ENCODE assay signal across 25 mouse cellular contexts in genomic region chr16:30554109-30554508, GRCm38 (mm10). TPM values are rescaled to one million over a fixed set of nuclear protein-coding genes. Genes with fewer than 3 reads are reported as not detected.
DNase-seq lines count a peak whose midpoint lies in the region; ATAC-seq and TF ChIP-seq lines count a peak whose summit lies in the region.
"Had no signal": no experiment of that assay in that cellular context is flagged by ENCODE, and none has a peak within 500 bp of the region (broad histone marks: within the 10 kb centered on the region; RNA-seq: fewer than 3 reads in every experiment).

No protein-coding gene starts in this region.

- TF ChIP-seq CTCF in liver, postnatal 0 days (IDR thresholded peaks at IDR 0.05; ENCODE audit: low read depth): no peak

- peaks cover 15% of the 10 kb centered on the region; the same call in 1 of the 2 replicates for H3K36me3 ChIP-seq in heart, embryonic 15.5 days
- no peaks in the 10 kb centered on the region; the same call in none of the 2 replicates for H3K36me3 ChIP-seq in liver, postnatal 0 days (replicated peaks; ENCODE audit: insufficient read depth, low read length)

- peak; percentile 81 for DNase-seq in heart, adult 11 months
- DNase-seq in heart, adult 8-10 months (ENCODE audit: low spot score): no peak
- DNase-seq in heart, adult 18-20 months: no peak
- peak; percentile 50 for DNase-seq in R1 (ENCODE audit: low read depth, low spot score)
- DNase-seq in liver, postnatal 0 days: no peak
- DNase-seq: adrenal gland, adult 8-10 months; adrenal gland, postnatal 14 days; adrenal gland, postnatal 36 days; cerebellum, adult 11 months; cerebellum, adult 18-20 months; cerebellum, adult 8-10 months; cerebellum, adult 9-11 months; cerebellum, postnatal 14 days; cerebellum, postnatal 36 days; embryo, embryonic 11 days had no signal

- 93% methylated on average over 8 of the region's 8 CpGs for WGBS in heart, embryonic 15.5 days
- WGBS in liver, postnatal 0 days (ENCODE audit: insufficient replicate concordance): 86% methylated on average over 8 of the region's 8 CpGs

- TF ChIP-seq EP300 in liver, postnatal 0 days (IDR thresholded peaks at IDR 0.05; ENCODE audit: low read depth): no peak

- ATAC-seq in heart, embryonic 15.5 days (replicated peaks; ENCODE audit: insufficient number of reproducible peaks, insufficient read depth, low FRiP score, low read depth): no peak
- no peak for ATAC-seq in liver, postnatal 0 days
- ATAC-seq: activated CD4-positive, CD25-positive, alpha-beta regulatory T cell, adult 4 months; forebrain, embryonic 14.5 days; forebrain, embryonic 16.5 days had no signal

- H3K4me1 ChIP-seq in heart, embryonic 15.5 days (replicated peaks): peaks cover 31% of the 10 kb centered on the region
- H3K4me1 ChIP-seq in brown adipose tissue, adult 24 weeks (ENCODE audit: control insufficient read depth, insufficient read depth, insufficient read length, low read length): peaks cover 6% of the 10 kb centered on the region; the same call in 1 of the 2 replicates
- H3K4me1 ChIP-seq in liver, postnatal 0 days (ENCODE audit: insufficient read depth): peaks cover 12% of the 10 kb centered on the region

- H3K9me3 ChIP-seq in heart, embryonic 15.5 days (replicated peaks): peaks cover 8% of the 10 kb centered on the region
- H3K9me3 ChIP-seq in liver, postnatal 0 days (ENCODE audit: low read length): peaks cover 4% of the 10 kb centered on the region

- no peaks in the 10 kb centered on the region for H3K27me3 ChIP-seq in heart, embryonic 15.5 days
- H3K27me3 ChIP-seq in liver, postnatal 0 days (ENCODE audit: insufficient read depth, low read length): peaks cover 9% of the 10 kb centered on the region; the same call in 1 of the 2 replicates
- H3K27me3 ChIP-seq: embryonic facial prominence, embryonic 13.5 days; embryonic facial prominence, embryonic 15.5 days; forebrain, embryonic 12.5 days had no signal

- H3K27ac ChIP-seq in heart, embryonic 15.5 days: peak overlapping the region; percentile 96
- 0 out of 2 replicates have a peak overlapping the region, but pooled peaks have one; percentile 12 for H3K27ac ChIP-seq in brown adipose tissue, adult 24 weeks (replicated peaks; ENCODE audit: low read depth, low read length)
- no peak overlapping the region for H3K27ac ChIP-seq in liver, postnatal 0 days (ENCODE audit: low read depth)
- H3K27ac ChIP-seq: embryonic facial prominence, embryonic 13.5 days; forebrain, embryonic 10.5 days had no signal

- no peak overlapping the region for H3K4me2 ChIP-seq in heart, embryonic 15.5 days
- no peak overlapping the region for H3K4me2 ChIP-seq in liver, postnatal 0 days (ENCODE audit: low read depth, low read length)
- H3K4me2 ChIP-seq: embryonic facial prominence, embryonic 13.5 days; embryonic facial prominence, embryonic 15.5 days; forebrain, embryonic 12.5 days had no signal

- H3K9ac ChIP-seq in heart, embryonic 15.5 days: no peak overlapping the region
- H3K9ac ChIP-seq in liver, postnatal 0 days (replicated peaks): no peak overlapping the region
- H3K9ac ChIP-seq: embryonic facial prominence, embryonic 13.5 days; embryonic facial prominence, embryonic 15.5 days; forebrain, embryonic 12.5 days had no signal

- H3K4me3 ChIP-seq in heart, embryonic 15.5 days: no peak overlapping the region
- no peak overlapping the region for H3K4me3 ChIP-seq in brown adipose tissue, adult 24 weeks (ENCODE audit: insufficient read depth, low read depth, low read length)
- H3K4me3 ChIP-seq in liver, postnatal 0 days (ENCODE audit: low read depth, low read length): no peak overlapping the region
- H3K4me3 ChIP-seq: embryonic facial prominence, embryonic 13.5 days; embryonic facial prominence, embryonic 15.5 days; erythroblast, embryonic 14.5 days; forebrain, embryonic 10.5 days; forebrain, embryonic 12.5 days had no signal

RNA-seq across cellular contexts. Expression of gene Tmem44, which starts 3.5 kb away (rescaled TPM):
- 1 to 10 TPM; 4.1 to 7.0 (median 5.2) TPM for total RNA-seq in heart, adult 8-10 months (2022)
- polyA plus RNA-seq in heart, embryonic 15.5 days (2015; fragmentation: Nextera tagmentation; extraction: Ambion mirVana): 19.3 and 22.2 TPM in 2 replicates
- 1 to 10 TPM; 3.8 to 4.4 TPM for total RNA-seq in heart, adult 18-20 months (2021)
- polyA plus RNA-seq in brown adipose tissue, adult 24 weeks (2012; ENCODE audit: insufficient read depth, insufficient read length, missing spikeins): 1.3 and 2.6 TPM in 2 replicates
- polyA plus RNA-seq in liver, postnatal 0 days (2015; fragmentation: Nextera tagmentation; extraction: Ambion mirVana): 0.73 and 0.89 TPM in 2 replicates

RNA-seq across cellular contexts. Expression of gene Lsg1, which starts 33.3 kb away (rescaled TPM):
- total RNA-seq in heart, adult 8-10 months (2022): 10 to 100 TPM; 15.3 to 21.1 (median 19.7) TPM
- 34.8 and 36.2 TPM in 2 replicates for polyA plus RNA-seq in heart, embryonic 15.5 days (2015; fragmentation: Nextera tagmentation; extraction: Ambion mirVana)
- total RNA-seq in heart, adult 18-20 months (2021): 10 to 100 TPM; 19.5 to 23.4 TPM
- 8.5 and 19.7 TPM in 2 replicates for polyA plus RNA-seq in brown adipose tissue, adult 24 weeks (2012; ENCODE audit: insufficient read depth, insufficient read length, missing spikeins)
- polyA plus RNA-seq in liver, postnatal 0 days (2015; fragmentation: Nextera tagmentation; extraction: Ambion mirVana): 25.4 and 25.6 TPM in 2 replicates

RNA-seq across cellular contexts. Expression of gene Fam43a, which starts 45.4 kb away (rescaled TPM):
- 10 to 100 TPM; 19.6 to 26.6 (median 23.8) TPM for total RNA-seq in heart, adult 8-10 months (2022)
- polyA plus RNA-seq in heart, embryonic 15.5 days (2015; fragmentation: Nextera tagmentation; extraction: Ambion mirVana): 17.5 and 20.5 TPM in 2 replicates
- total RNA-seq in heart, adult 18-20 months (2021): 10 to 100 TPM; 18.8 to 20.9 TPM
- 5.1 and 10.1 TPM in 2 replicates for polyA plus RNA-seq in brown adipose tissue, adult 24 weeks (2012; ENCODE audit: insufficient read depth, insufficient read length, missing spikeins)
- polyA plus RNA-seq in liver, postnatal 0 days (2015; fragmentation: Nextera tagmentation; extraction: Ambion mirVana): 6.1 and 6.8 TPM in 2 replicates

Comparison
In these comparisons a context has a peak if more than half of its experiments do, and no peak if none do; other contexts are left out.
1. DNase-seq: peak in heart, adult 11 months (single experiment) and R1 (single experiment); none in heart, adult 8-10 months (single experiment), heart, adult 18-20 months (0 of 2) and liver, postnatal 0 days (single experiment).